Mouse (Mus musculus): Measurements from ENCODE around the gene 2610301B20Rik.
"Not testable (repeated sequence)": the region's sequence is repeated elsewhere in the genome, so short reads cannot be mapped to it uniquely, and the experiment has no call there.

Gene 2610301B20Rik

GRCm38 (mm10) chr4:10873920-10874665 lies at the start of gene 2610301B20Rik:
Gene 2610301B20Rik, plus strand, starts transcription at chr4:10874498.
- peak; percentile 67 for DNase-seq (ENCODE audit: low read depth, low spot score)

- no peak for DNase-seq (ENCODE audit: low read depth, low spot score)
These were observed 41.0 kb upstream of the 2610301B20Rik start for GRCm38 (mm10) chr4:10833273-10833672.

- no peak for DNase-seq (ENCODE audit: low read depth, low spot score)
These were observed 38.8 kb upstream of the 2610301B20Rik start for GRCm38 (mm10) chr4:10835252-10836051.

- no peak for DNase-seq (ENCODE audit: low read depth, low spot score)
These were observed 28.4 kb upstream of the 2610301B20Rik start for GRCm38 (mm10) chr4:10845848-10846247.

- no peak for DNase-seq (ENCODE audit: low read depth, low spot score)
These were observed 24.5 kb upstream of the 2610301B20Rik start for GRCm38 (mm10) chr4:10849812-10850211.

GRCm38 (mm10) chr4:10851013-10851412 lies 23.3 kb upstream of the 2610301B20Rik start:
- DNase-seq (ENCODE audit: low read depth, low spot score): no peak

GRCm38 (mm10) chr4:10859174-10859573 lies 15.1 kb upstream of the 2610301B20Rik start:
- DNase-seq (ENCODE audit: low read depth, low spot score): no peak

- DNase-seq (ENCODE audit: low read depth, low spot score): no peak
These were observed 14.3 kb upstream of the 2610301B20Rik start for GRCm38 (mm10) chr4:10859911-10860581.

GRCm38 (mm10) chr4:10860825-10861224 lies 13.5 kb upstream of the 2610301B20Rik start:
- DNase-seq (ENCODE audit: low read depth, low spot score): no peak

- DNase-seq (ENCODE audit: low read depth, low spot score): not testable (repeated sequence)
These were observed 11.4 kb upstream of the 2610301B20Rik start for GRCm38 (mm10) chr4:10862882-10863281.

GRCm38 (mm10) chr4:10872231-10872630 lies 2.1 kb upstream of the 2610301B20Rik start:
- no peak for DNase-seq (ENCODE audit: low read depth, low spot score)

- no peak for DNase-seq (ENCODE audit: low read depth, low spot score)
These were observed 1.4 kb upstream of the 2610301B20Rik start for GRCm38 (mm10) chr4:10872685-10873539.

- DNase-seq (ENCODE audit: low read depth, low spot score): no peak
These were observed 764 bp upstream of the 2610301B20Rik start for GRCm38 (mm10) chr4:10873549-10873919.

- DNase-seq (ENCODE audit: low read depth, low spot score): no peak
These were observed 422 bp downstream of the 2610301B20Rik start for GRCm38 (mm10) chr4:10874718-10875121.

GRCm38 (mm10) chr4:10875407-10875806 lies 1.1 kb downstream of the 2610301B20Rik start:
- no peak for DNase-seq (ENCODE audit: low read depth, low spot score)

- no peak for DNase-seq (ENCODE audit: low read depth, low spot score)
These were observed 2.8 kb downstream of the 2610301B20Rik start for GRCm38 (mm10) chr4:10877057-10877456.

- no peak for DNase-seq (ENCODE audit: low read depth, low spot score)
These were observed 9.6 kb downstream of the 2610301B20Rik start for GRCm38 (mm10) chr4:10883740-10884408.

- DNase-seq (ENCODE audit: low read depth, low spot score): no peak
These were observed 14.5 kb downstream of the 2610301B20Rik start for GRCm38 (mm10) chr4:10888835-10889234.

- no peak for DNase-seq (ENCODE audit: low read depth, low spot score)
These were observed 22.0 kb downstream of the 2610301B20Rik start for GRCm38 (mm10) chr4:10896262-10896661.

- no peak for DNase-seq (ENCODE audit: low read depth, low spot score)
These were observed 22.6 kb downstream of the 2610301B20Rik start for GRCm38 (mm10) chr4:10896859-10897258.

Measured in WW6 (cell line).